Mouse (Mus musculus): Measurements from ENCODE around the gene Gnat3.

DNA sequence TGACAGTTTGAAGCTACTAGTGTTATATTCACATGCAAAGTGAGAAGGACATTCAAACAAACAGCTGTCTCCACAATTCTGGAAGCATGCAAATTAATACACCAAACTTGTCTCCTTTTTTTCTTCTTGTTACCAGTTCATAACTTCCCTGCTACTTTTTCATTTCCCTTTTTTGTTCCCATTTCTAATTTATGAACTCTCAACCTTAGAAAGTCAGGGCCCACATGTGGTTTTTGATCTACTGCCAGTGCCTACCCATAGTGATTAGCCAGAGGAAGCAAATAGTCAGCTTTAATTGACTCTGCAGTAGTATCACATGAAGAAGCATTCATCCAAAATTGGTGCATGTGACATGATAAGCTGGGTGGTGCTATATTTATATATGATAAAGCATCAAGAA, 44.7 kb downstream of the Gnat3 start:
- TF ChIP-seq CTCF (IDR thresholded peaks at IDR 0.05; ENCODE audit: extremely low read depth, insufficient read depth, insufficient read length, insufficient replicate concordance) (no peak), POLR2A (IDR thresholded peaks at IDR 0.05; ENCODE audit: low read depth, low read length) (no peak)

Measured in spleen, adult 2 months (tissue).